Mouse (Mus musculus) embryonic facial prominence, embryonic 15.5 days (tissue): ENCODE measurements around the gene Gm10775. TPM values are rescaled to one million over a fixed set of nuclear protein-coding genes. Genes with fewer than 3 reads are reported as not detected.

Experiments used
- ATAC-seq: fragments of 200-750 bp; cut with Nextera tagmentation; 2 replicates; pipeline ENCODE4 v1.8.0; 2017; ENCODE audit warnings: low read depth, moderate TSS enrichment; ENCODE audit not compliant: insufficient number of reproducible peaks, low FRiP score, low TSS enrichment
- H3K27ac ChIP-seq: fragments of 300-500 bp; sonication (generic); replicated peaks from 2 replicates; pipeline ENCODE4 v1.5.1; 2015; ENCODE audit warnings: mild to moderate bottlenecking, inconsistent platforms
- H3K27me3 ChIP-seq: fragments of 300-500 bp; sonication (generic); 2 replicates; pipeline ENCODE4 v1.6.1; 2015; ENCODE audit warnings: inconsistent platforms
- H3K36me3 ChIP-seq: fragments of 300-500 bp; sonication (generic); 2 replicates; pipeline ENCODE4 v1.6.1; 2015; ENCODE audit warnings: mild to moderate bottlenecking, inconsistent platforms
- H3K4me1 ChIP-seq: fragments of 300-500 bp; sonication (generic); 2 replicates; pipeline ENCODE4 v1.6.1; 2015; ENCODE audit warnings: inconsistent platforms
- H3K4me2 ChIP-seq: fragments of 300-500 bp; sonication (generic); replicated peaks from 2 replicates; pipeline ENCODE4 v1.6.1; 2015; ENCODE audit warnings: mild to moderate bottlenecking, inconsistent platforms
- H3K4me3 ChIP-seq: fragments of 300-500 bp; sonication (generic); replicated peaks from 2 replicates; pipeline ENCODE4 v1.5.1; 2015; ENCODE audit warnings: mild to moderate bottlenecking, inconsistent platforms
- H3K9ac ChIP-seq: fragments of 300-500 bp; sonication (generic); 2 replicates; pipeline ENCODE4 v1.6.1; 2015; ENCODE audit warnings: inconsistent platforms
- H3K9me3 ChIP-seq: fragments of 300-500 bp; sonication (generic); replicated peaks from 2 replicates; pipeline ENCODE4 v1.6.1; 2016; ENCODE audit warnings: inconsistent platforms
- WGBS: fragments of 180-500 bp; shearing (Covaris S2); methylation state at CpG from one replicate; pipeline ENCODE4 v1.1.7; 2015; 5-methylcytosine and 5-hydroxymethylcytosine counted together
- polyA plus RNA-seq: library from polyadenylated mRNA; unstranded; fragments of >200 nt; fragmentation: Nextera tagmentation; extraction: Ambion mirVana; gene quantifications from 2 replicates; pipeline ENCODE4 v1.2.1, GENCODE M21; 2015

Gm10775 gene
- polyA plus RNA-seq, 1 experiment from 2014 or later = not detected

DNA sequence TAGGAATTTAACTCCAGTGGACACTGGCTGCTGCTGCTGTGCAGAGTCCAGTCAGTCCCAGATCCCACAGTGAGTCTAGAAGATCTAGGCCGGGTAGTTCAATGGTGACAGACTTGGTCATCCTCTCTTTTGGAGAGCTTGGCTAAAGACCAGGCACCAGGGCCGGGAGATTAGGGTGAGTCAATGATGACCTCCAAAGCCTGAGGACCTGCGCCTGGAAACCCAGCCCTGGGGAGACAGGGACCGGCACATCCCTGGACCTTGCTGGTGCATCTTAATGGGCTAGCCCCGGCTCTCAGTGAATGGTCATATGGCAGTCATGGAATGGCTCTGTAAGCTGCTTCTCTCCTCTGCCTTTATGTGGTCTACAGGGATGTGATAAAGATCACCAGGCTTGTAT lies 2.7 kb downstream of the Gm10775 start:
- H3K4me2 ChIP-seq = no peak overlapping the region
- 97% methylated on average over 5 of the region's 5 CpGs for WGBS
- H3K9ac ChIP-seq = no peak overlapping the region
- peaks cover 27% of the 10 kb centered on the region for H3K36me3 ChIP-seq
- no peak overlapping the region for H3K27ac ChIP-seq
- H3K4me1 ChIP-seq = no peaks in the 10 kb centered on the region
- no peak for ATAC-seq
- no peak overlapping the region for H3K4me3 ChIP-seq
- H3K9me3 ChIP-seq = peaks cover 71% of the 10 kb centered on the region
- H3K27me3 ChIP-seq = no peaks in the 10 kb centered on the region

DNA sequence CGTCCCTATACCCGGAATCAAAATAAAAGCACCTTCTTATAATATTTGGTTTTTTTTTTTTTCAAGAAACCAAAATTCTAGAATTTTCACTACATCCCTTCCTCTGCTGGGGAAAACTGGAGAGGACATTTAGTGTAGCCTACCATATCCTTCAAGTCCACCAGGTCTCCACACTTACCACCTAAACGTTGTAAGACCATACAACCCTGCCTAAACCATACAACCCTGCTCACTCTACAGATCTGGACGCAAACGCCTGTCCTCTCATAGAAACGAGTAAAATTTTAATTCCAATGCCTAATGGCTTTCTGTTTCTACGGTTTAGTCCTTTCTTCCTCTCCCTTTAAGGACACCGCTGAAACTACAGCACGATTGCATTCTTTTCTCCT lies 18.6 kb downstream of the Gm10775 start:
- Histone ChIP-seq H3K4me1 (0 out of 2 replicates have a peak, but pooled peaks cover 6% of the 10 kb centered on the region), H3K4me3 (peak overlapping the region; percentile 68), H3K9me3 (peaks cover 16% of the 10 kb centered on the region), H3K4me2 (peak overlapping the region; percentile 60), H3K27ac (peak overlapping the region; percentile 88), H3K27me3 (no peaks in the 10 kb centered on the region), H3K9ac (peak overlapping the region; percentile 50), H3K36me3 (peaks cover 26% of the 10 kb centered on the region)
- WGBS = 15% methylated on average over 9 of the region's 9 CpGs
- no peak for ATAC-seq

DNA sequence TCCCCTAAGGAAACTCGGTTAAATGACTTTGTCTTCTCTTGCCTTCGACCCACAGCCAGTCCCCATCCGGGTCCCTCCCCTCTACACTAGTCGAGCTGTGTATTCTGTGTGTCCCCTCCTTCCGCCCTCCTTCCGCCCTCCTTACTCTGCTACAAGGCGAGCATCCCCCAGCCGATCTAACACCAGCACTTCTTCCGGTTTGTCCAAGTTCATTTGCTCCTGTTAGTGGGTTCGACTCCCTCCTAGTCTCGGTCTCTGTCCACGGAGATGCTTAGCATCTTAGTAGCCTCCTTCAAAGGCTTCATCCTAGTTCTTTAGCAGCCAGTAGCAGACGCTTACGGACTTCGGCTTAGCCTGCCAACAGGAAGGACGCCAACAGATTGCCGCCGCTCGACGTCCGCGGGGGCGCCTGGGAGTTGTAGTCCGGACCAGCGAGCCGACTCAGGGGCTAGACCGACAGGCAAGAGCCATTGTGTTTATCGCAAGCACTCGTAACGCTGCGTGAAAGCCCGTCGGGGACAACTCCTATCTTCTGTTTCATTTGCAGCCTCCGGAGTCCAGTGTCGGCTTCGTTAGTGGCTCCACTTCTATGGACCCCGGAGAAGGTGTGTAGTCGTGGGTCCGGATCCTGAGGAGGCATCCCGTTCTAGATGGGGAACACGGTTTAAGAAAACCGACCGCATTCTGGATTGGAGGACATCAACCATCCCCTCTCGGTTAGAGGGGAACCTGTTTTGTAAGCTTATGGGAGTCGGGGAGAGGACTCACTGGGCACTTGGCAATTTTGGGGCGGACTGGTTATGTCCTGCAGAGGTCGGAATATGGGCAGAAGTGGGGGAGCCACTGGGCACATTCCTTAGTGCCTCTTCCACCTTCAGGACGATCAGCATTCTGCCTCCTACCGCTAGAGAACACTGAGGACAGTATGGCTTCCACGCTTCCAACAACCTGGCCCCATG lies 19.3 kb downstream of the Gm10775 start, which contains the start of gene Zfp369:
TSS of gene Zfp369 (plus strand) at position 432 of the 959 bp plus-strand sequence.
- peak within 1 kb of the TSS; percentile 88 for H3K27ac ChIP-seq
- H3K4me2 ChIP-seq = peak within 1 kb of the TSS; percentile 60
- under 1% methylated on average over 50 of the region's 50 CpGs for WGBS
- peaks cover 11% of the 10 kb centered on the region; the same call in 1 of the 2 replicates for H3K9me3 ChIP-seq
- peak; percentile 98 for ATAC-seq
- H3K4me1 ChIP-seq = 0 out of 2 replicates have a peak, but pooled peaks cover 6% of the 10 kb centered on the region
- peaks cover 22% of the 10 kb centered on the region for H3K36me3 ChIP-seq
- H3K27me3 ChIP-seq = no peaks in the 10 kb centered on the region
- peak within 1 kb of the TSS; percentile 50 for H3K9ac ChIP-seq
- H3K4me3 ChIP-seq = peak within 1 kb of the TSS; percentile 68

DNA sequence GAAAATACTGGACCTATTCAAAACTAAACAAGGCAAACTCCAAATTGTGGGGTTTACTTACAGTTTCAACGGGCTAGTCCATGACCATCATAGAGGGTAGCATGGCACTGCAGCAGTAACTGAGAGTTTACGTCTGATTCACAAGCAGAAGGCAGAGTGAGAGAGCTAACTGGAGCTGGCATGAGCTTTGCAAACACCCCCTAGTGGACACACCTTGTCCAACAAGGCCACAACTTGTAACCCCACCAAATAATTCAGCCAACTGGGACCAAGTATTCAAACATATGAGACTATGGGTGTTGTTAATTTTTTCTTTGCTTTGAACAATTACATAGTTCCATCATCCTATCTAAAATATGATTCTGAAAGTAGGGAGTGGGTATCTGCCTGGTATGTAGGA lies 27.4 kb downstream of the Gm10775 start:
- H3K9ac ChIP-seq = no peak overlapping the region
- no peaks in the 10 kb centered on the region for H3K27me3 ChIP-seq
- peaks cover 64% of the 10 kb centered on the region for H3K9me3 ChIP-seq
- H3K4me1 ChIP-seq = no peaks in the 10 kb centered on the region
- peaks cover 70% of the 10 kb centered on the region for H3K36me3 ChIP-seq
- WGBS = 94% methylated on average over 2 of the region's 2 CpGs
- H3K4me3 ChIP-seq = no peak overlapping the region
- ATAC-seq = no peak
- H3K27ac ChIP-seq = no peak overlapping the region
- H3K4me2 ChIP-seq = no peak overlapping the region

DNA sequence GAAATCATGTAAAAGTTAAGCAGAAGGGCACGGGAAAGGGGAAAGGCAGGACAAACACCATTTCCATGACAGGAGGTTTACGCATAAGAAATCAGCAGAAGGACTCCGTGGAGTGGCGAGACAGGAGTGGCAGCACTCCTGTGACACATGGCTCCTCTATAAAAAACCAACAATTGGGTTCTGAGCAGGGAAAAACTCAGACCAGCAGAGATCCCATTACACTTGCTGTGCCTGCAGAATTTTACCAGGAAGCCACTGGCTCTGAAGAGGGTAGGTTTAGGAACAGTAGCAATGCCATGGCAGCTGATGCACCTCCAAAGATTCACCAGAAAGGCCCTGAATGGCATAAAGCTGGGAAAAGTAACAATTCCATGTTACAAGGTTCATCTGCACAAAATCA lies 37.0 kb downstream of the Gm10775 start:
- Histone ChIP-seq H3K9me3 (peaks cover 60% of the 10 kb centered on the region), H3K27ac (no peak overlapping the region), H3K4me3 (no peak overlapping the region), H3K4me2 (no peak overlapping the region), H3K36me3 (peaks cover 68% of the 10 kb centered on the region), H3K4me1 (no peaks in the 10 kb centered on the region), H3K9ac (no peak overlapping the region), H3K27me3 (no peaks in the 10 kb centered on the region)
- no peak for ATAC-seq
- 98% methylated on average over 4 of the region's 4 CpGs for WGBS

Other genes with a start within 250 kb of the Gm10775 start
- gene Spata31d1c, start 226.5 kb upstream of the Gm10775 start, polyA plus RNA-seq = not detected in 2 replicates
- not detected in 2 replicates for gene Prss47, start 206.8 kb upstream of the Gm10775 start, polyA plus RNA-seq
- gene Mfsd14b, start 146.6 kb upstream of the Gm10775 start, polyA plus RNA-seq = 62.2 and 65.5 TPM in 2 replicates
- not detected in 2 replicates for gene Olfr465-ps1, start 121.5 kb upstream of the Gm10775 start, polyA plus RNA-seq
- not detected in 2 replicates for gene Olfr466, start 109.3 kb upstream of the Gm10775 start, polyA plus RNA-seq
- not detected in 2 replicates for gene Nlrp4f, start 53.6 kb upstream of the Gm10775 start, polyA plus RNA-seq
- gene Zfp369, start 19.3 kb downstream of the Gm10775 start, polyA plus RNA-seq = 11.8 and 12.7 TPM in 2 replicates